In genomic region chr6:47649961-47650360, GRCm38 (mm10) we compare ENCODE assay signal across 9 mouse cellular contexts. TPM values are rescaled to one million over a fixed set of nuclear protein-coding genes. Genes with fewer than 3 reads are reported as not detected.
DNase-seq lines count a peak whose midpoint lies in the region; ATAC-seq and TF ChIP-seq lines count a peak whose summit lies in the region.
"Had no signal": no experiment of that assay in that cellular context is flagged by ENCODE, and none has a peak within 500 bp of the region (broad histone marks: within the 10 kb centered on the region; RNA-seq: fewer than 3 reads in every experiment).

No protein-coding gene starts in this region.

- TF ChIP-seq CTCF in liver, postnatal 0 days (IDR thresholded peaks at IDR 0.05; ENCODE audit: low read depth), result no peak

- no peak for ATAC-seq in cerebellum, adult (ENCODE audit: insufficient number of reproducible peaks, low FRiP score, low TSS enrichment)
- no peak for ATAC-seq in liver, embryonic 12.5 days
- no peak for ATAC-seq in liver, postnatal 0 days
- no peak for ATAC-seq in erythroblast, adult 5-6 weeks (replicated peaks; ENCODE audit: low FRiP score, poor library complexity, severe bottlenecking)

- H3K9me3 ChIP-seq in liver, embryonic 12.5 days (replicated peaks), result no peaks in the 10 kb centered on the region
- no peaks in the 10 kb centered on the region for H3K9me3 ChIP-seq in liver, postnatal 0 days (ENCODE audit: low read length)
- H3K9me3 ChIP-seq: heart, embryonic 13.5 days had no signal

- no peaks in the 10 kb centered on the region for H3K36me3 ChIP-seq in liver, embryonic 12.5 days
- H3K36me3 ChIP-seq in liver, postnatal 0 days (replicated peaks; ENCODE audit: insufficient read depth, low read length), result no peaks in the 10 kb centered on the region
- H3K36me3 ChIP-seq: heart, embryonic 13.5 days had no signal

- DNase-seq in cerebellum, adult 11 months, result peak; percentile 35
- DNase-seq in liver, postnatal 0 days, result no peak
- peak; percentile 58 for DNase-seq in MEL-GATA-1-ER (ENCODE audit: extremely low read depth, low read depth)
- DNase-seq in frontal cortex, postnatal 14 days (ENCODE audit: low spot score in 2 of 2), result peak; percentile 19 to 22
- DNase-seq in mesoderm, embryonic 11.5 days (ENCODE audit: low read depth, low spot score), result peak; percentile 36

- peaks cover 18% of the 10 kb centered on the region for H3K27me3 ChIP-seq in liver, embryonic 12.5 days (replicated peaks)
- H3K27me3 ChIP-seq in liver, postnatal 0 days (ENCODE audit: insufficient read depth, low read length), result no peaks in the 10 kb centered on the region

- TF ChIP-seq EP300 in liver, postnatal 0 days (IDR thresholded peaks at IDR 0.05; ENCODE audit: low read depth), result no peak

- WGBS in liver, embryonic 12.5 days (ENCODE audit: insufficient replicate concordance), result 75% methylated on average over 6 of the region's 6 CpGs
- 80% methylated on average over 6 of the region's 6 CpGs for WGBS in liver, postnatal 0 days (ENCODE audit: insufficient replicate concordance)

- peak overlapping the region; percentile 93 for H3K4me2 ChIP-seq in liver, embryonic 12.5 days
- no peak overlapping the region for H3K4me2 ChIP-seq in liver, postnatal 0 days (ENCODE audit: low read depth, low read length)

- H3K4me3 ChIP-seq in liver, embryonic 12.5 days, result no peak overlapping the region
- no peak overlapping the region for H3K4me3 ChIP-seq in liver, postnatal 0 days (ENCODE audit: low read depth, low read length)

- H3K4me1 ChIP-seq in liver, embryonic 12.5 days, result peaks cover 16% of the 10 kb centered on the region
- peaks cover 3% of the 10 kb centered on the region; the same call in 1 of the 2 replicates for H3K4me1 ChIP-seq in liver, postnatal 0 days (ENCODE audit: insufficient read depth)
- H3K4me1 ChIP-seq: heart, embryonic 13.5 days had no signal

- no peak overlapping the region for H3K27ac ChIP-seq in liver, embryonic 12.5 days
- no peak overlapping the region for H3K27ac ChIP-seq in liver, postnatal 0 days (ENCODE audit: low read depth)
- H3K27ac ChIP-seq: heart, embryonic 13.5 days had no signal

- H3K9ac ChIP-seq in liver, embryonic 12.5 days, result no peak overlapping the region
- H3K9ac ChIP-seq in liver, postnatal 0 days (replicated peaks), result no peak overlapping the region

RNA-seq across cellular contexts. Expression of gene Ezh2, which starts 54.8 kb away (rescaled TPM):
- 75.9 and 78.7 TPM in 2 replicates for polyA plus RNA-seq in liver, embryonic 12.5 days (2016; fragmentation: Nextera tagmentation; extraction: Ambion mirVana)
- 36.5 and 37.2 TPM in 2 replicates for polyA plus RNA-seq in liver, postnatal 0 days (2015; fragmentation: Nextera tagmentation; extraction: Ambion mirVana)
- total RNA-seq in erythroblast, adult 5-6 weeks (2015; ENCODE audit: low replicate concordance), result 107 and 136 TPM in 2 replicates
- total RNA-seq in erythroblast, adult 5-6 weeks (2017; ENCODE audit: low replicate concordance), result 119 and 162 TPM in 2 replicates
